Mouse (Mus musculus): ENCODE data around the gene Ldlrad3. TPM values are rescaled to one million over a fixed set of nuclear protein-coding genes. Genes with fewer than 3 reads are reported as not detected.

Gene Ldlrad3
- polyA plus RNA-seq, 1 experiment from 2014 or later: 50.0 TPM

DNA sequence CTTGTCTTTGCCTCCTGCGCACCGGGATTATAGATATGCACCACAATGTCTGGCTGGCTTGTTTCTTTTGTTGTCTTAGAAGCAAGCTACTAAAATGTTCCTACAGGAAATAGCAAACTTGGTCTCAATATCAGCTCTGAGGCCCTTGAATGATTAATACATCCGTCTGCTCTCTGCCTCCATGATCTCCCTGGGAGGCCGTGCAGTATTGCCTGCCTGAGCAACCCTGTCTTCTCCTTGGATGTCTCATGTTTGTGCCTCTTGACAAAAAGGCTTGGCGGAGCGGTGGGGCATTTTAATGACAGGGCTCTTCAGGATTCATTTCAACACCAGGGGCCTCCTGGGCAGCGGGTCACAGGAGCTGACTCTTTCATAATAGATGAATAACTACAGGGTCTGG, 219.0 kb downstream of the Ldlrad3 start:
- no peaks in the 10 kb centered on the region for H3K9me3 ChIP-seq (replicated peaks; ENCODE audit: control insufficient read depth, low read length)
- H3K27ac ChIP-seq (ENCODE audit: low read length): peak overlapping the region; percentile 60
- no peak overlapping the region for H3K4me3 ChIP-seq (replicated peaks; ENCODE audit: low read length)
- 56% methylated on average over 7 of the region's 7 CpGs for WGBS
- no peaks in the 10 kb centered on the region for H3K27me3 ChIP-seq (ENCODE audit: control insufficient read depth, insufficient read depth, low read length)
- peaks cover 14% of the 10 kb centered on the region for H3K4me1 ChIP-seq (ENCODE audit: control insufficient read depth, insufficient read depth, low read length)
- no peak overlapping the region for H3K4me2 ChIP-seq (ENCODE audit: low read depth, low read length)
- H3K36me3 ChIP-seq (ENCODE audit: control insufficient read depth, insufficient read depth, low read length): no peaks in the 10 kb centered on the region
- H3K9ac ChIP-seq (ENCODE audit: low read length): no peak overlapping the region
- no peak for ATAC-seq (ENCODE audit: insufficient read depth, low FRiP score)

DNA sequence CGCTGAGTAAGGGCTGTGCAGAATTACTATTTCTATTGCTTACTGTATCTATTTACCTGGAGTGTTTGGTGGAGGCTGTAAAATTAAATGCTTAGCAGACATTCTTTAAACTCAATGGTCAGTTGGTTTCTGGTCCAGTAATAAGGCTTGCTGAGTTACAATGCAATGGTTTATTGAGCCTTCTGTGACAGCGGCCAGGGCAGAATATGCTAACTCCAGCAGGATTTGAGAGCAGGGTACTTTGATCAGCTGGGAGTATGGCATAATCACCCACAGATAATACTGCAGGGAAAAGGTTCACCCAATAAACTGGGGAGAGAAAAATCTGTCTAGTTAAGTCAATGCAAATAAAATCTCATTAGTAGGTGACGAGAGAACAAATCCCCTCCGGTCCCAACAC, 220.2 kb downstream of the Ldlrad3 start:
- Histone ChIP-seq H3K9me3 (replicated peaks; ENCODE audit: control insufficient read depth, low read length) (no peaks in the 10 kb centered on the region), H3K4me1 (ENCODE audit: control insufficient read depth, insufficient read depth, low read length) (peaks cover 14% of the 10 kb centered on the region), H3K4me3 (replicated peaks; ENCODE audit: low read length) (no peak overlapping the region), H3K36me3 (ENCODE audit: control insufficient read depth, insufficient read depth, low read length) (no peaks in the 10 kb centered on the region), H3K27me3 (ENCODE audit: control insufficient read depth, insufficient read depth, low read length) (no peaks in the 10 kb centered on the region), H3K4me2 (ENCODE audit: low read depth, low read length) (no peak overlapping the region), H3K27ac (ENCODE audit: low read length) (0 out of 2 replicates have a peak overlapping the region, but pooled peaks have one; percentile 15), H3K9ac (ENCODE audit: low read length) (no peak overlapping the region)
- 62% methylated on average over 4 of the region's 4 CpGs for WGBS
- ATAC-seq (ENCODE audit: insufficient read depth, low FRiP score): no peak

DNA sequence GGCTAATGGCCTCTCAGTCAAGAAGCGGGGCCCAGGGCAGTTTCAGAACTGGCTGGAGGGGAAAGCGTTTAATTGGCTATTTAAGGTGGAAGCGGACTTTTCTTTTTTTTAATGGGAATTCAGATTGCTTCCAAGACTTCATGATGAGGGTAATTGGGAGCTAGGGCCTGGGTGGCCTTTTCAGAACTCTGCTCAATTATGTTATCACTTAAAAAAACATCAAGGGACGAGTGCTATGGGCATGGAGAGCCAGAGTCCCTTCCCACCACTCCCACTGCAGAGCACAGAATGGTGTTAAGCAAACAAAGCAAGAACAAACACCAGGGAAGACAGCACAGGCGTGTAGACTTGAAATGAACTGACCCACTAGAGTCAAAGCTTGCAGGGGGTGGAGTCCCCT, 220.7 kb downstream of the Ldlrad3 start:
- peak; percentile 74; the same call in 1 of the 2 replicates for ATAC-seq (ENCODE audit: insufficient read depth, low FRiP score)
- Histone ChIP-seq H3K4me2 (ENCODE audit: low read depth, low read length) (no peak overlapping the region), H3K4me3 (replicated peaks; ENCODE audit: low read length) (no peak overlapping the region), H3K27me3 (ENCODE audit: control insufficient read depth, insufficient read depth, low read length) (no peaks in the 10 kb centered on the region), H3K27ac (ENCODE audit: low read length) (no peak overlapping the region), H3K9me3 (replicated peaks; ENCODE audit: control insufficient read depth, low read length) (no peaks in the 10 kb centered on the region), H3K9ac (ENCODE audit: low read length) (no peak overlapping the region), H3K4me1 (ENCODE audit: control insufficient read depth, insufficient read depth, low read length) (peaks cover 14% of the 10 kb centered on the region), H3K36me3 (ENCODE audit: control insufficient read depth, insufficient read depth, low read length) (no peaks in the 10 kb centered on the region)
- 45% methylated on average over 5 of the region's 5 CpGs for WGBS

DNA sequence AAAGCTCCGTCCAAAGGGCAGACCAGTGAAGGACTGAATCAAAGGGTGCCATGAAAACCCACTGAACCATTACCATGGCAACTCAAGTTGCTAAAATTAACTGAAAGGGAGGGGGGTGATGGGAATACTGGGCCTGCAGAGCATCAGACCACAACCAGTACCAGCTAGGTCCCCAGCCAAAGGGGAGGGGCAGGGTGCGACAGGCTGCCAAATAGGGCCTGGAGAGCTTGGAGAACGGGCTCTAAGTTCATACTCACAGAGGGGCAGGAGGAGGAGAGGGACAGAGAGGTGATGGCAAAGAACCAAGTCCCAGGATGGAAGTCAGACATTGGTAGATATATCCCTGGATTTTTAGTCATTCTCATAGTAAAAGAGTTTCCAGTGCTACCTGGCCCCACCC, 222.8 kb downstream of the Ldlrad3 start:
- no peak overlapping the region for H3K4me2 ChIP-seq (ENCODE audit: low read depth, low read length)
- 78% methylated on average over 3 of the region's 3 CpGs for WGBS
- no peaks in the 10 kb centered on the region for H3K36me3 ChIP-seq (ENCODE audit: control insufficient read depth, insufficient read depth, low read length)
- ATAC-seq (ENCODE audit: insufficient read depth, low FRiP score): no peak
- H3K9ac ChIP-seq (ENCODE audit: low read length): no peak overlapping the region
- H3K9me3 ChIP-seq (replicated peaks; ENCODE audit: control insufficient read depth, low read length): no peaks in the 10 kb centered on the region
- peaks cover 14% of the 10 kb centered on the region for H3K4me1 ChIP-seq (ENCODE audit: control insufficient read depth, insufficient read depth, low read length)
- H3K4me3 ChIP-seq (replicated peaks; ENCODE audit: low read length): no peak overlapping the region
- no peak overlapping the region for H3K27ac ChIP-seq (ENCODE audit: low read length)
- no peaks in the 10 kb centered on the region for H3K27me3 ChIP-seq (ENCODE audit: control insufficient read depth, insufficient read depth, low read length)

DNA sequence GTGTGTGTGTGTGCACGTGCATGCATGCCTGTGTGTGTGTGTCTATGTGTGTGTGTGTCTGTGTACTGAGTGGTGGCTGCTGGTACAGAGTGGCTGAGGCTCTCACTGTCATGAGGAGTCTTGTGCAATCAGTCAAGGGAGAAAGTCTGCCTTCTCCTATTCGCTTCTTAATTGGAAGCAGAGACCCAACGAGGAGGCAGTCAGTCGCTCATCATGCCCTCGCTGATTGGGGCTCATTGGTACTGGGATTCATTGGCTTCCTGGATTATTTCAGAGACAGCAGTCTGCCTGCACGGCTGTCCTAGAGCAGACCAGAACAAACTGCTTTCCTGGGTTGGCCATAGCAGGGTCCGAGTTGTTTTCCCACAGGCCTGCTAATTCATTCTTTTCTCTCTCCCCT, 223.8 kb downstream of the Ldlrad3 start:
- no peak overlapping the region for H3K27ac ChIP-seq (ENCODE audit: low read length)
- H3K9ac ChIP-seq (ENCODE audit: low read length): no peak overlapping the region
- H3K9me3 ChIP-seq (replicated peaks; ENCODE audit: control insufficient read depth, low read length): no peaks in the 10 kb centered on the region
- no peaks in the 10 kb centered on the region for H3K36me3 ChIP-seq (ENCODE audit: control insufficient read depth, insufficient read depth, low read length)
- no peak for ATAC-seq (ENCODE audit: insufficient read depth, low FRiP score)
- H3K27me3 ChIP-seq (ENCODE audit: control insufficient read depth, insufficient read depth, low read length): no peaks in the 10 kb centered on the region
- peaks cover 10% of the 10 kb centered on the region for H3K4me1 ChIP-seq (ENCODE audit: control insufficient read depth, insufficient read depth, low read length)
- no peak overlapping the region for H3K4me3 ChIP-seq (replicated peaks; ENCODE audit: low read length)
- H3K4me2 ChIP-seq (ENCODE audit: low read depth, low read length): no peak overlapping the region
- whole genome bisulfite sequencing: 80% methylated on average over 7 of the region's 7 CpGs

DNA sequence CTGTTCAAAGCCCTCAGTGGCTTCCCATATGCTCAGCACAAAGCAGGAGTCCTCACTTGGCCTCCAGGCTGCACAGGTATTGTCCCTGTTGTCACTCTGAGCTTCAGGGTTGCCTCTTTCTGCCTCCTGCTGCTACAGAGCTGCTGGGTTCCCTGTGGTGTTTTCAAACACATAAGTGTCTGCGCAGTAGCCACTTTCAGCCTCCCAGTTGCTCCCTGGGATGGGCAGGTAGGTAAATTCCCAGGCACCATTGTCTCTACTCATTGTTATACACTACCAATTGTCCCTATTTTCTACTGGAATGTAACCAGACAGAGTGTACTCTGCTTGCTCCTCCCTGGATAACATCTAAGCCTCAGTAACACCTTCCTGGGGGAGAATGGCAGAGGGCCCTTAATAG, 224.8 kb downstream of the Ldlrad3 start:
- Histone ChIP-seq H3K27ac (ENCODE audit: low read length) (no peak overlapping the region), H3K4me2 (ENCODE audit: low read depth, low read length) (no peak overlapping the region), H3K9me3 (replicated peaks; ENCODE audit: control insufficient read depth, low read length) (no peaks in the 10 kb centered on the region), H3K4me3 (replicated peaks; ENCODE audit: low read length) (no peak overlapping the region), H3K36me3 (ENCODE audit: control insufficient read depth, insufficient read depth, low read length) (no peaks in the 10 kb centered on the region), H3K9ac (ENCODE audit: low read length) (no peak overlapping the region), H3K27me3 (ENCODE audit: control insufficient read depth, insufficient read depth, low read length) (no peaks in the 10 kb centered on the region), H3K4me1 (ENCODE audit: control insufficient read depth, insufficient read depth, low read length) (peaks cover 5% of the 10 kb centered on the region)
- no peak for ATAC-seq (ENCODE audit: insufficient read depth, low FRiP score)
- 77% methylated on average over 1 of the region's 1 CpGs for WGBS

DNA sequence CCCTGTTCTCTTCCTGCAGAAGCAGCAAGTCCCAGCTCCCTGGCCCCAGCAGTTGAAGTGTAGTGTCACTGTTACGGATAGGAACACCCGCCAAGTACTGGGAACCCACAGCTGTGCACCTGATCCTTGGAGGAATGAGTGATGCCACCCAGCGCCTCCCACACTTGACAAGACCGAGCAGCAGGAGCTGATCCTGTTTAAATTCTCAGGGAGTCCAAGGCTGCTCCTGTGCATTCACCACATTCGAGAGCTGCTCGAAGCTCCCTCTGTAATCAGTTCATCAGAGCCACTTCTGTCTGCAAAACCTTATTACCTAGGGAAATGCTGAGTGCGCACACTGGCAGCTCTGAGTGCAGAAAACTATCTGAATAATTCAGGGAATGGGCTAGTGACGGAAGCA, 225.5 kb downstream of the Ldlrad3 start:
- no peak for ATAC-seq (ENCODE audit: insufficient read depth, low FRiP score)
- Histone ChIP-seq H3K27ac (ENCODE audit: low read length) (no peak overlapping the region), H3K9ac (ENCODE audit: low read length) (no peak overlapping the region), H3K4me2 (ENCODE audit: low read depth, low read length) (no peak overlapping the region), H3K9me3 (replicated peaks; ENCODE audit: control insufficient read depth, low read length) (no peaks in the 10 kb centered on the region), H3K4me3 (replicated peaks; ENCODE audit: low read length) (no peak overlapping the region), H3K27me3 (ENCODE audit: control insufficient read depth, insufficient read depth, low read length) (no peaks in the 10 kb centered on the region), H3K4me1 (ENCODE audit: control insufficient read depth, insufficient read depth, low read length) (peaks cover 4% of the 10 kb centered on the region), H3K36me3 (ENCODE audit: control insufficient read depth, insufficient read depth, low read length) (no peaks in the 10 kb centered on the region)
- WGBS: 74% methylated on average over 8 of the region's 8 CpGs

DNA sequence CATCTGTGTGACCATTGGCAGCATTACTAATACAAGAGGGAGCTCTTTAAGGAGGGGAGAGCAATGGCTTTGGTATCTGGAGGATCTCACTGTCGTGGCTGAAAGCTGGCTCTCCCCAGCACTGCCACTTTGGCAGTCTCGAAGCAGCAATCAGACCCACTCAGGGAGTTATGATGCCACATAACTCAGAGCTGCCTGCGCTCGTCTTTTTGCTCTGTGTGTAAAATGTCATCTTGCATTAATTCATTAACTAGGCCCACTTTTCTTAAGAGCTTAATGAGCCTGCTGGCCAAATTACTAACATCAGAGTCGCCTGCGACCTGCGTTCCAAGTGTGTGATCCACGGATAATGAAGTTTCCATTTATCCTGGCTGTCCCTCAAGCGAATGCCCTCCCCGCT, 230.1 kb downstream of the Ldlrad3 start:
- Histone ChIP-seq H3K27me3 (ENCODE audit: control insufficient read depth, insufficient read depth, low read length) (no peaks in the 10 kb centered on the region), H3K9me3 (replicated peaks; ENCODE audit: control insufficient read depth, low read length) (no peaks in the 10 kb centered on the region), H3K27ac (ENCODE audit: low read length) (no peak overlapping the region), H3K9ac (ENCODE audit: low read length) (no peak overlapping the region), H3K4me1 (ENCODE audit: control insufficient read depth, insufficient read depth, low read length) (no peaks in the 10 kb centered on the region; the same call in 1 of the 2 replicates), H3K4me3 (replicated peaks; ENCODE audit: low read length) (no peak overlapping the region), H3K36me3 (ENCODE audit: control insufficient read depth, insufficient read depth, low read length) (0 out of 2 replicates have a peak, but pooled peaks cover 3% of the 10 kb centered on the region), H3K4me2 (ENCODE audit: low read depth, low read length) (no peak overlapping the region)
- 62% methylated on average over 10 of the region's 10 CpGs for WGBS
- peak; percentile 47; the same call in 1 of the 2 replicates for ATAC-seq (ENCODE audit: insufficient read depth, low FRiP score)

DNA sequence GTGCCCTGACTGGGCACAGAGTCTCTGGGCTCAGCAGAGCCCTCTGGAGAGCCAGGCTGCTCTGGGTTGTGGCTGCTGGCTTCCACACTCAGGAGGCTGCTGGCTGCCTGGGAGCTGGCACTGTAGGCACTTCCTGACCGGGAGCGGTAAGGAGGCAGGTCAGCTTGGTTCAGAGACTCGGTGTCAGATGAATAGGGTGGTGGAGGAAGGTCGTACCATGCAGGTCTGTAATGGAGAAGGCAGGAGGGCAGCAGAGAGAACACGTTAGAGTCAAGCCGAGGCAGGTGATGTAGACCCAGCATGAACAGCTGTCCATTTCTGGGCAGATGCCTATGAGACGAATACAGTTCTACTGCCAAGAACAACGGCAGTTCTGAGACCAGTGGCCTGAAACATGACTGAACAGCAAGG, 233.2 kb downstream of the Ldlrad3 start:
- Histone ChIP-seq H3K27me3 (ENCODE audit: control insufficient read depth, insufficient read depth, low read length) (no peaks in the 10 kb centered on the region), H3K9me3 (replicated peaks; ENCODE audit: control insufficient read depth, low read length) (no peaks in the 10 kb centered on the region), H3K36me3 (ENCODE audit: control insufficient read depth, insufficient read depth, low read length) (0 out of 2 replicates have a peak, but pooled peaks cover 3% of the 10 kb centered on the region), H3K27ac (ENCODE audit: low read length) (no peak overlapping the region), H3K4me2 (ENCODE audit: low read depth, low read length) (no peak overlapping the region), H3K4me1 (ENCODE audit: control insufficient read depth, insufficient read depth, low read length) (no peaks in the 10 kb centered on the region), H3K4me3 (replicated peaks; ENCODE audit: low read length) (no peak overlapping the region), H3K9ac (ENCODE audit: low read length) (no peak overlapping the region)
- no peak for ATAC-seq (ENCODE audit: insufficient read depth, low FRiP score)
- 90% methylated on average over 8 of the region's 8 CpGs for WGBS

All from stomach, embryonic 16.5 days (tissue).